Mouse (Mus musculus): ENCODE data around the gene Rest.

DNA sequence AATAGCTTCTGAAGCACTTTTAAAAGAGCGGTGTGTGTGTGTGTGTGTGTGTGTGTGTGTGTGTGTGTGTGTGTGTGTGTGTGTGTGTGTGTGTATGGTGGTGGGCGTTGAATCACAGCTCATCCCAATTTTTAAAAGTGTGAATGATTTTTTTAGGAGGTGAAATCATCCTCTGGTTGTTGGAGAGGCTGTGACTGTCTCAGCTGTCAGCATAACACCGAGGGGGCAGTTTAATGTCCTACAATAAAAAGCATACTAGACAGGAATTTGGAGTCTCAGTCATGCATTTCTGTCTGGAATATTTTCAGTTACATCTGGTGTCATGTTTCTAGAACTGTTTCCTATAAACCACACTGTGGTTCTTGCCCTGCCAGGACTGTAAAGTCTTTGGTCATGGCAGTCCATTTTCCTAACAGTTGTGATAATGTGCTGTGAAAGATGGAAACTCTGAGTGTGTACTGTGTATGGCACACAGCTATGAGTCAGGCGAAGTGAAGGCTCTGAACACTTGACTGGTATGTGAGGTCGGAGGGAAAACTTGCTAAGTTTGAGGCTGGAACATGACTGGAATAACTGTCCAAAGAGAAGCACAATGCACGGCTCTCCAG, 36.1 kb downstream of the Rest start:
- TF ChIP-seq GATA1 (IDR thresholded peaks at IDR 0.05; ENCODE audit: borderline replicate concordance, low read length) (no peak), FLI1 (IDR thresholded peaks at IDR 0.05; ENCODE audit: low read length) (no peak)

Measured in megakaryocyte, embryonic 14.5 days (primary cell).